Mouse (Mus musculus): ENCODE data around the gene Akap6.

DNA sequence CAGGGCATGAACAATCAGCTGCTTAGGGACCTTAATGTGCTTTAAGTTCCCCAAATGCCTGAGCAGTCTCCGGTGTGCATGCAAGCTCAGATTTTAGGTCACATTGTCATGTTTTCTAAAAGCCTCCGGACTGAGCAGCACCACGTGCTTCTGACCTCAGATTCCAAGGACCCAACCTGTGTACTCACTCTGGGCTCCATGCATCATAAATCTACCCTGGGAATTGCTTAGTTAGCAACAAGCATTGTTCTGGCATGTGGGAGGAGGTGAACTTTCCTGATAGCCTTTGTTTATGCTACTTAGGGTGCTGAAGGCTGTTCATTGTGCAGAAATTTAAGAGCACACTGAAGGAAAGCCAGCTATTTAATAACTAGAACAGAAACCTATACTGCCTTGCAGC lies 313.2 kb downstream of the Akap6 start:
- TF ChIP-seq POLR2A (IDR thresholded peaks at IDR 0.05; ENCODE audit: control insufficient read depth in 1 of 2, insufficient read depth in 1 of 2, low read depth in 1 of 2, low read length in 2 of 2, poor library complexity in 1 of 2) = no peak
- TF ChIP-seq CTCF (IDR thresholded peaks at IDR 0.05 in 2 of 3, conservative IDR thresholded peaks at IDR 0.05 in 1 of 3; ENCODE audit: control insufficient read depth in 1 of 3, insufficient read depth in 1 of 3, low read depth in 2 of 3, low read length in 3 of 3, poor library complexity in 1 of 3, severe bottlenecking in 1 of 3) = no peak
- no peak for TF ChIP-seq TCF12 (IDR thresholded peaks at IDR 0.05; ENCODE audit: low read depth, low read length)
- no peak for TF ChIP-seq TAL1 (IDR thresholded peaks at IDR 0.05; ENCODE audit: low read length)
